Mouse (Mus musculus): Measurements from ENCODE around the gene Vmn2r33.
"Not testable (repeated sequence)": the region's sequence is repeated elsewhere in the genome, so short reads cannot be mapped to it uniquely, and the experiment has no call there.

Vmn2r33 gene

GRCm38 (mm10) chr7:7566686-7567085, at the start of gene Vmn2r33:
Gene Vmn2r33 (minus strand): TSS chr7:7566786.
- not testable (repeated sequence) for DNase-seq (ENCODE audit: low spot score)
